Mouse (Mus musculus) MN1 (cell line): ENCODE results near the gene Sox5.

Experiments used
- DNase-seq: peaks from one replicate; pipeline ENCODE4 v3.0.0-alpha.2; 2016; ENCODE audit warnings: low spot score

Gene Sox5

DNA sequence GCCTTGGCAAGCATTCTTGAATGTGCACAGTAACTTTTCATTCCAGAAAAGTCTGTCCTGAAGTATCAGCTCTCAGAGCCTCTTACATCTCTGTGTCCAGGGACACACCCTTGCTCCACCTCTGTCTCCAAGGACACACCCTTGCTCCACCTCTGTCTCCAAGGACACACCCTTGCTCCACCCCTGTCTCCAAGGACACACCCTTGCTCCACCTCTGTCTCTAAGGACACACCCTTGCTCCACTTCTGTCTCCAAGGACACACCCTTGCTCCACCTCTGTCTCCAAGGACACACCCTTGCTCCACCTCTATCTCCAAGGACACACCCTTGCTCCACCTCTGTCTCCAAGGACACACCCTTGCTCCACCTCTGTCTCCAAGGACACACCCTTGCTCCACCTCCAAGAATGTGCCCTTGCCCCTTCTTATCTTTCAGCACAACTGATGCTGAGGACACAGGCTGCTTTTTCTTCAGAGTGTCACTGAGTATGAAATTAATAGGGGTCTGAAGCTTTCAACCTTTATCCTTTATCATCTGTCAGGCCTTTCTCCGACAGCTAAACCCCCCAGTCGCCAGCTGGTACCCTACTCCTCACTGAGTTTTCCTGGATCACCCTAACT lies 452.4 kb downstream of the Sox5 start:
- no peak for DNase-seq

DNA sequence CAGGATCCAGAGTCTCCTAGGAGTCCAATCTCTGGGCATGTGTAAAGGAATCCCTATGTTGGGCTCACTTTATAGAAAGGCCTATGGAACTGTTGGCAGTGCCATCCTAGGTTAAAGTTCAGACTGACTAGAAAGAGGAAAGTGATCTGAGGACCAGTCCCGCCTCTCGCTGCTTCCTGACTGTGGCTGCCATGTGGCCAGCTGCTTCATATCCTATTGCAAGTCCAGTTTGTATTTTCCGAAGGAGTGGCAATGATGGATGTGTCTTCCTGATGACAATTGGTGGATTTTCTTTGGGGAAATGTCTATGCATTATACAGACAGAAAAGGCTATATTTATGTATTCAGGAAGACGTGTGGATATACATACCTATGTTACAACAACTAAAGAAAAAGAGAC lies 453.0 kb downstream of the Sox5 start:
- DNase-seq = no peak

DNA sequence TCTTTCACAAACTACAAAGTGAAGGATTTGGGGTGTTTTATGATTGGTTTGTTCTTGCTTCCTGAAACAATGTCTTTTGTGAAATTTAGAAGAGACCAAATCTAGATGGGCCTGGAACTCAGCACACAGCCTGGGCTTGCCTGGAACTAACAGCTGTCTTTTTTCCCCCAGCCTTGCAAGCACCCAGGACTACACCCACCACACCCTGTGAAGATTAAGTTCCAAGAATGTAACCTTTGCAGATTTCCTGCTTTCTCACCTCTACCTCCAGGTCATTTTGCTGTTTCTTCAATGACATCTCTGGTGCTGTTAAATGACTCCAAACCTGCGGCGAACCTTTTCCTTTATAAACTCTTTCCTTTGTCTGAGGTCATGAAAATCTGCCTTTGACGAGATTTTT lies 455.0 kb downstream of the Sox5 start:
- DNase-seq = no peak

DNA sequence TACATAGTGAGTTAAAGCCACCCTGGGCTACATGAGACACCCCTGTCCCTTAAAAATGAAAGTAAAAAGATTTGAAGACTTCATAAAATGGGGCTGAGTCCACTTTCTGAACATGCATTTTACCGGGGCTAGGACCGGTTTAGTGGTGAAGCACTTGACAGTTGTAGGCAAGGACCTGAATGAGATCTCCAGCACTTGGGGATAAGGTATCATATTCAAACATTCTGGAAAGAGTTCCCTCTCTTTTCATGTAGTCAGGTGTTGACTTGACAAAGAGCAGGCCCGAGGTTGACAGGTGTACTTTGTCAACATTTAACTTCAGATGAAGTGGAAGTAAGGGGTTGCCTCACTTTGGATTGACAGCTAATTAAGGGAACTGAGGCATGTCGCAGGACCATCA lies 458.4 kb downstream of the Sox5 start:
- no peak for DNase-seq

DNA sequence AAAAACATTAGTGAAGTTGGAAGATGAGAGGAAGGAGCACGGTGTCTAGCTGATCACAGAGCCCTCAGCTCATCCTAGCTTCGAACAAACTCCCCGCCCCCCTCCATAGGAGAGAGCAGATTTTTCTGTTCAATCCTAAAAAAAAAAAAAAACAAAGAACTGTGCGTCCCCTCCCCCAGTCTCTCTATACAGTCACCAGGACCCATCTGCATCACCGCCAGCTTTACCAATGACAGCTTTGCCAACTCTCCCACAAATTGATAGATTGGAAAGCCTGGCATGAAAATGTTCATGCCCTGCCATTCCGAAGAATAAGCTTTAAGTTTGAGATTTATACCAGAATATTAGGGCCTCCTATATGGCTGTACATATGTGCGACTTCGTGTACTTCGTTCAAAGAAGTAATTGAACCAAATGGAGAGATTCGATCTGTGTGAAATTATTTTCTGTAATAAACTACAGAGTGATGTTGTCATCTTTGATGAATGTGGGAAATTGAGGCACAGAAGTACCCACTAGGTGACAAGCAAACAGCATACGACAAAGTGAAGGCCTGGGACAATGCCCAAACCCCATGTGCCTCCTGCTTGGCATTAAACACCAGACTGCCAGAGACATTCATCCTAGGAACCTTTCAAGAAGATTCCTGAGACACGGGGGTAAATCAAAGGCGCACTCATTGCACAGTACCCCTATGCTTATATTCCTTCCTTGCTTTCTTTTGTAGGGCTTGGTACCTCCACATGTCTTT lies 459.3 kb downstream of the Sox5 start:
- no peak for DNase-seq

DNA sequence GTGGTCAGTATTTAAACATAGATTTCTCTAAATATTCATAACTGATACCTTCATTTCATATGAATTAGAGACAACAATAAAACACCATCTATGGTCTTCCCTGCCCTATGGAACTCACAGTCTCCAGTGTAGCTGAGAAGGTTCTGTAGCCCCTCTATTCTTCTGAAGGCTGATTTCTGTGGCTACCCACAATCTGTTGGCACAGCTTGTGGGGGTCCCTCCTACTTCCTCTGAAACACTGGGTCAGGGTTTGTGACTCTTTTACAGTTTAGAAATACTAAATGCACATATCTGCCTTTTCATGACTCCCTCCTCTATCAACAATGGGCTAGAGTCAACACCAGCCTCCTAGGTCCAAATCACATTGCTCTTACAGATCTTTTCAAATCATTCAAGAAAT lies 461.4 kb downstream of the Sox5 start:
- no peak for DNase-seq

DNA sequence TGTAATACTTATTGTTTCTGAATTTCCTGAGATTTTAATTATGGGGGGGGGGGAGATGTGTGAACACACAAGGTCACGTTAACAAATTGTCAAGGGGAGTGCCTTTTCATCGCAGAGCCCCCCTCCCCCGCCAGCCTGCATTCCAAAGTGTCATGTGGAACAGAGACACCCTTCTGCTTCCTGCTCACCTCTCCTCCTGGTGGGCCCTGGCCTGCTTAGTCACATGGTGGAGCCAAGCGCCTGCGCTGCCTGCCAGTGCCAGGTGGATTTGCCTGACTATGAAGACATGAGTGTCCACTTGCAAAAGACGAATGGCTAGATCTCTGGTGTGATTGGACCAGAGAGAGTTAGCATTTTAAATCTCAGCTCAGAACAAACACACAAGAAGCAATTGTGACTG lies 462.1 kb downstream of the Sox5 start:
- DNase-seq = no peak

DNA sequence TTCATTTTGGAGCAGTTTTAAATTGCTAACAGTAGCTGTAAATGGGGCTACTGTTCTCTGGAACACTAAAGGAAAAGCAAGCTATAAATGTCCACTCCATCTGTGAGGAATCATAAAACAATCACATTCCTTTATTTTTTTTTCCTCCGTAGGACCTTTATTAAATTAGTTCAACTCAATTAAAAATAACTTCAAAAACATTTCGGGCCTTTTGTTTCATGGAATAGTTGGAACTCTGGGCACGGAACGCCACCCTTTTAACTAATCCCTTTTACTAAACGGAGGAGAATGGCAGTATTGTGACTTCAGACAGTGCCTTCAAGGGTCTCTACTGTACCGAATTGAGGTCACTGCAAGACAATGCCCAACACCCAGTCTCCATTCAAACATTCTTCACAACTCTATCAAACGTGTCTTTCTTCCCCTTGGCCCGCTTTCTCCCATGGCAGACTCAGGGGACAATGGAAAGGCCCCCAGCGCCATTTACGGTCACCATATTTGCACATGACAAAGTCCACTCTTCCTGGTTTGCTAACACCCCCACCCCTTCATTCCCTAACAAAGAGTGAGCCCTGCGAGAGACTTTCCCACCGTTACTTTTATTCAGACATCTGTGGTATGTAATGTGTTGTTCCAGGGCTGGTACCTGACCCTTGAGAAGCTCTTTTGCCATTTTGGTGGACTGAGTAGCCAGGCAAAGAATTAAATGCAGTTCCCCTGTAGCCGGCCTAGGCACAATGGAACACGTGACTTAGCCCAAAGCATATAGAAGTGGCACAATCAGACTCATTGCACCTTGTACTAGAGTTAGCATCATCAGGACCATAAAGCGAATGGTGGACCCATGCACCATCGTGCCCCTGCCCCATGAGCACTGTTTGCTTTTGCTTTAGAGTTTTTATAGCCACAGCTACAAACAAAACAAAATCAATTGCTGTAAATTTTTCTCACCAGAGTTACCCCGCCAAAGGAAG lies 468.7 kb downstream of the Sox5 start:
- DNase-seq = no peak

DNA sequence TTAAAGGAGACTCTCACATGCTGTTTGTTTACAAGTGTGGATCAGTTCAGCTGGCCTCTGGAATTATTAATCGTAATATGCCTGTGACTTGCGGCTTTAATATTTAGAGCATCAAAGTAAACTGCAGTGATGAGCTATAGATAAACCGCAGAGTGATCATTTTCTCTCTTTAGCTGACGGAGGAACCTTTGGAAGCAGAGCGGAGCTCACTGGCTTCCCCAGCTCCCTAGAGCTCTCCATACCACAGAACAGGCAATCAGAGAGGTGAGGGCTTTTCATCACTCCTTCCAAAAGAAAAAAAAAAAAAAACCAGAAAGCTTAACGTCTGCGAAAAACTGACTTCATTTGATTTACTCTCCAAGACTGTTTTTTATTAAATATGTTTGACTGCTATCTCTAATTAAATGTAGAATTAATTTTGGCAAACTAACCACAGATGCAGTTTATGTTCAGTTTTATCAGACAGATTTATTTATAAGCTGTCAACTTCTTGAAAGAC lies 469.4 kb downstream of the Sox5 start:
- DNase-seq = no peak

DNA sequence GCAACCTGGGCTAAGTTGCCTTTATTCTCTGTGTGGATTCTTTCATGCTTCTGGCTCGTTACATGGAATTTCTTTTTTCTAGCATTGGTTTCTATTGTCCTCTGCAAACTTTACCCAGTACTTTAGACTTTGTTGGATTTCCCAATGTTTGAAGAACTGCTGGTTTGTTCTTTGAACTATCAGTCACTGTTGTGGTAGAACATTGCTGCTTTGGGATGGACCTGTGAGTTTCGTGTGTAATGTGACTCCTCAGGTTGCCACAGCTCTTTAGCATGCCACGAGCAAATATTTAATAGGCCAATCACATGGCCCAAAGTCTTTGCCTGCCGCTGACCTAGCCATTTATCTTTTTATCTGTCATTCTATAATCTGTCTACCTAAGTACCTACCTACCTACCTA lies 470.0 kb downstream of the Sox5 start:
- DNase-seq = no peak

DNA sequence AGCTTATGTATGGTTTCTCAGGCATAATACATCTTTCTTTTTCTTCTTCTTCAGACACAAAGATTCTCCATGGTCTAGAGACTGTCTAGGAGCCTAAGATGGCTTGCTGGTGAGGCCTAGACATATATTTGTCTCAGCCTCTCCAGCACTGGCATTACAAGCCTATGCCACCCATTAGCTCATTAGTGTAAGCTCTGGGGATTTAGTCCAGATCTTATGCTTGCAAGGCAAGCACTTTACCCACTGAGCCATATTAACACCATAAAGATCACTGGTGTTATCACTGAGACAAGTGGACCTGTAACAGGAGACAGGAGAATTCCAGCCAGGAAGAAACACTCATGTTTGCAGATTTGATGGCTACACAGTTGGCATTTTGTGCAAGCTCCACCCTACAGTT lies 472.6 kb downstream of the Sox5 start:
- DNase-seq = no peak

DNA sequence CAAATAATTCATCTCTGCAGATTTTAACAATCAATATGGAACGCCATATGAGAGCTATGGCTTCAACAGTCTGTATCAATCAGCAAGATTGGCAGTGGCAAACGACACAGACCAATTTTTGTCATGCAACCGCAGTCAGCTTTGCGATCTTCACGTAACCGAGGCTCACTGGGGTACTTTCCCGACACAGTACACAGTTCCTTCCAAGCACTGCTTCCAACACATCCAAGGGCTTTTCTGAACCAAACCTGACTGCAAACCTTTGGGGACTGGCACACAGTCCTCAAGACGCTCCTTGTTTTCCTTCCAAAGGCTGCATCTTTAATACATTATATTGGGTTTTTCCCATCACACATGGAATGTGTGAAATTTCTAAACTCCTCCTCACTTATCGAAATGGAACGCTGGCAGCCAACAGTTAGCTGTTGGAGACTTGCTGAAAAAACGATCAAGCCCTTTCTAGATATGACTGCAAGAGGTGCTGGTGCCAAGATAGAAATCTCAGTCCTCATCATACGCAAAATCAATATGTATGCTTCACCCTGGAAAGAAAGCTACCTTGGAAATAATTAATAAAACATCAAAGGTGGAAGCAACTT lies 474.1 kb downstream of the Sox5 start:
- no peak for DNase-seq

DNA sequence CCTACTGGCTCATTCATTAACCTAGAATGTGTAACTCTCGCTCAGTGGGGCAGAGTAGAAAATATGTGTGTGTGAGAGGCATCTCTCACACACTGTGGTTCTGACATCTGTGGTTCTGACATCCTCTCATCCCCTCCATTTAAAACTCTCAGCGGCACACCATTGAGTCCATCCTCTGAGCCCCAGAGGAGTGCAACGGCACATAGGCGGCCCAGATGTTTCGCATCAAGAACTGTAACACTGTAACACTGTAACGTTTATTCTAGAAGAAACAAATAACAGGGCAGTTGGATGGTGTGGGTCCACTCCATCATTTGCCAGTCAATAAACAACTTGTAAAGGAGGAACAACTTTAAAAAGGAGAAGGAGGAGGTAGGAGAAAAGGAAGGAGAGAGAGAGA lies 479.0 kb downstream of the Sox5 start:
- no peak for DNase-seq

DNA sequence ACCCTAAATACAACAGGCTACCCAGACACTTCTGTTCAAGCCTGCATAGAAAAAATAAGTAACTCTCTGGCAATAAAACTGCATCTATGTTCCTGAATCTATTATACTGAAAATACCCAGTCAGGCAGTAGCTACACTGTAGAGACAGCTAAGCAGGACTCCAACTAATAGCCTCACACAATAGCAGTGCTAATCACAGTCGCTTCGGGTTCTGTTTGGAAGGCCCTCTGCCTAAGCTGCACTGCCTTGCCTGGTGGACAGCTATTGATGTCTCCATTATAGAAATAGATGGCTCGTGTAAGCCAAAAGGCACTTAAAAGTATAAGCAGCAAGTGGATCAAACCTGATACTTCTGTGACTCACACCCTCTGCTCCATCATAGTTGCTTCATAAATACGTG lies 480.7 kb downstream of the Sox5 start:
- DNase-seq = no peak

DNA sequence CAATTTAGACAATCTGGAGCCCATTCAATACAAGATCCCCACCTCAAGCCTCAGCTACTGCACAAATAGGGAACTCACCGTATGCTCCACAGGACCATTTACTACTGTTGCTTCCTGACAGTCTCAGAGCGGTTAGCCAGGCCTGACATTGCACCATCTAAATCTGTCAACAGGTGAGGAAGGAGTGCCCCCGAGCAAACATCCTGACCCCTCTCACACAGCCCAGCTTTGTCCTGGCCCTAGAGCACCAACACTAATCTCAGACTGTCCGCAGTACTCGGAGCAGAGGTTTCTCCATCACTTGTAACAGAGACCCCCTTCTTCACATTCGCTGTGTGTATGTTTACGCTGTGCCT lies 482.3 kb downstream of the Sox5 start:
- no peak for DNase-seq

DNA sequence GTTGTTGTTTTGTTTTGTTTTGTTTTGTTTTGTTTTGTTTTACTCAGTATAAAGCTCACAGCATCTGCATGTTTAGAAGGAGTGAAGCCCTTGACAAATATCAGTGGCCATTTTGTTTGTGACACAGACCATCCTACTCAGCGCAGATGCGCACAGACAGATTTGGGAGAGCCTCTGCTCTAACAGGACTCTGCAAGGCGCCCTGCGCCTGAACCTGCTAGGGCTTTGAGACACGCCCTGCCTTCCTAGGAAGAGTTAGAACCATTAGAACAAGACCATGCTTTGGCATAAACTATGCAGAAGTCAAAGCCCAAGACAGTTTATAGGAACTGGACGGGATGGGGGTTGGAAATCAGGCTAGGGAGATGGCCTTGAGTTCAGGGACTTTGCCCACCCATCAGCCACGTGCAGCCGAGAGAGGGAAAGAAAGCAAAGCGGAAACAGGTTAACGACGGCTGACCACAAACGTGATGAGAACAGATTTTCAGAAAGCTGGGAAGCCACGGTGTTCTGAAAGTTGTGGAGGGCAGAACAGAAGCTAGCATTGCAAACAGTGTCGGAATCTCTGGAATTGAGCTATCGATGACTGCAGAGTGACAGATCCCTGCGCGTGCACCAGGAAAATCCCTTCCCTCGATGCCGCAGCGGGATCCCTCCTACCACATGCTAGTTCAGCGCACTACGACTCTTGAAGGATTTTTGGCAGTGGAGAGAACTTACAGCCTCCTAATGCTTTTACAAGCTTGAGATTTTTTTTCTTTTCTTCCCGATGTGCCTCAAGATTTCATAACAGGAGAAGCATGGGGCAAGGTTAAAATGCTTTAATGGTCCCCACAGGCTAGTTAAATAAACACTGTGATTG lies 482.9 kb downstream of the Sox5 start:
- no peak for DNase-seq

DNA sequence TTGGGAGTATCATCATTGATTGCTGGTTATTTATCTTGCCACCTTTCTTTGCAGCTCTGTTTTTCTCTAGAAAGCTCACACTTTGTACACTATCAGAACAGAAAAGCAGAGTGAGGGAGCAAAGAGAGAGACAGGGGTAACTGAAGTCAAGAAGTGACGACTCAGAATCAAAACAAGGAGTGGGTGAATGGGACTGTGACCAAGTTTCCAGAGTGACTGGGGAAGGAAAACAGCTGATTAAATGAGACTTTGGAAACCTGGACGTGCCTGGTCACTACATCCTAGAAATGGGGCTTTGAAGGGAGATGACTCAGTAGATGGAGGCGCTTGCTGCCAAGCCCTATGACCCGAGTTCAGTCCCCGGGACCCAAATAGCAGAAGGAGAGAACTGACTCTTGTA lies 483.9 kb downstream of the Sox5 start:
- DNase-seq = no peak

DNA sequence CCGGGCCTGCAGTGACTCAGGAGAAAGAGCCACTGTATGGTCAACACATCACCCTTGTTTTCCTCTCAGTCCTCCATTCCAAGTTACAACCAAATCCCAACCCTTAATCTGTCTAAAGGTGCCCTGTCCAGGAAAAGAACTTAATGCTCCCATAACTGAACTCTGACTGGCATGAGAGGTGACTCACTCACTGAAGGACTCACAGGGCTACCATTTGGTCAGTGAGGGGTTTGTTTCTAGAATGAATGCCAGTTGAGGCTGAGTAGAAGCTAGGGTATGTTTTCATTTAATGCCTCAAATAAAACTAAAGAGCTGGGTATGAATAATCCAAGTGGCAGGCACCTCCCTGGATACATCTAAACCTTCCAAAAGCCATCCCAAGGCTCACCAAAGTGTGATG lies 484.6 kb downstream of the Sox5 start:
- no peak for DNase-seq

DNA sequence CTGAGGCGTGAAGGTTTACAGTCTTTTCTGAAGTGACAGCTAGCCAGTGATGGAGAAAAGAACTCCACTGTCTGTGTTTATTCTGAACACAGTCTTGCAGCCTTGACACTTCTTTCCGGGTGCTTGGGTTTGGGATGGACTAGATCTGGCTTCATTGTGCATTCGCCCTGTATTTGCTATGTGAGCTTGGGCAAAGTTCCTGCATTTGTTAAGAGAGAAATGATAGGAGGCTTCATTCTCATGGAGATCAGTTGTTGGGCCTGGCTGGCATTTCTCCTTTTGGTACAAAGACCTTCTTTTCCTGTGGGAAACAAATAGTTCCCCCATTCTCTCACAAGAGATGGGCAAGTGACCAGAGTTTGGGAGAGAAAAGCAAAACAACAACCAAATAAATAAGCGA lies 490.3 kb downstream of the Sox5 start:
- DNase-seq = no peak

DNA sequence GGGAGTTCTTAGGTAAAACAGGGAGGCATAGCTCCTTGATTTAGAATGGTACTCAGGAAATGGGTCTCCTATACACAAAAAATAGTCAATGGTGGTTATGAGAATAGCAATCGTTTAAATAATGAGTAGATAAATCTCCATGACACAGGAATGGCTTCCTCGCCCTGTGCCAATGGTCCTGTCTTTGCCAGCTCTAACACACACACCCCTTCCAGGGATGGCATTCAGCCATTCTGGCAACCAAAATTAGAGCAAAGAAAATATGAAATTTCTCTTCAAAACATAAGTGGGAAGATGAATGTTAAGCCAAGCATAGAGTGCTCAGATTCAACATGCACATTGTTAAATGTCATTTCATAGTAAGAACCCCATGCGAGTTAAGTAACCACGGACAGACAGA lies 495.7 kb downstream of the Sox5 start:
- DNase-seq = no peak

DNA sequence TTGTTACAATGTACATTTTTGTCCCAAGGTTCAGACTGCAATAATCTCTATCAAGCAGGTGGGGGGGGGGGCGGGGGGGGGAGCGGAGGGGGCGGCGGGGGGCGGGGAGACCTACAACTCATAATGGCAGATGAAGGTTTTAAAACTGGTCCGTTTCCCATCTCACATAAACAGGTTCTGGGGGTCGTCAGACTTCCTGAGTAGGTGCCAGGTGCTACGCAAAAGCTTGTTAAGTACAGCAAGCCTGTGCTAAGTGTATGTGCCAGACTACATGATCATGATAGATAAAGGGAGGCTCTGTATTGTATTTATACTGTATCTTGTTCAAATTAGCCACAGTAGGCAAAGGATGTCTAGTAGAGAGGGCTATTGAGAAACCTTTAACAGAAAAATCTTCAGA lies 498.6 kb downstream of the Sox5 start:
- DNase-seq = no peak

DNA sequence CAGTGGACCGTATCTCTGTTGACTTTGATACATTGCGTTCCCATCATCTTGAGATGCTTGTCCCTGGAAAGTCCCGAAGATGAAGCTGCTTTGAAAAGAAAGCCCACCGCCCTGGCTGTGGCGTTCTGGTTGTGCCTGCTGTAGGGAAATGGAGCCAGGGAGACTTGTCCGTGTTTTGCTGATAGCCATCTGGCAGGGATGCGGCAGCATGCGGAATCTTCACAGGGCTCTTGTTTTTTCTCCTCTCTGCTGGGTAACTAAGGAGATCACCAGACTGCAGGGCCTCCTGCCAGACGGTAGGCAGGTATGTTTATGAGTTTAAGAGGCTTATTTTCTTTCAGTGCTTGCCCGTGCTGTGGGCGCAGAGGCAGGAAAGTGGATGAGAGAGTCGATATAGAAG lies 499.0 kb downstream of the Sox5 start:
- no peak for DNase-seq
